Mouse (Mus musculus) megakaryocyte, embryonic 14.5 days (primary cell): ENCODE measurements around the gene Cwc22.

ENCODE experiments used
- FLI1 ChIP-seq: IDR thresholded peaks from 2 replicates; pipeline ENCODE4 v1.6.1; 2012; ENCODE audit warnings: low read length, inconsistent platforms, mixed read lengths
- GATA1 ChIP-seq: IDR thresholded peaks from 3 replicates; pipeline ENCODE4 v1.6.1; 2012; ENCODE audit warnings: mixed read lengths, low read length, inconsistent platforms, borderline replicate concordance

- TF ChIP-seq GATA1 (no peak), FLI1 (0 out of 2 replicates have a peak, but pooled peaks have one; percentile 15)
Observed at GRCm38 (mm10) chr2:77923182-77923581, 23.0 kb downstream of the Cwc22 start.
